Mouse (Mus musculus) megakaryocyte, embryonic 14.5 days (primary cell): ENCODE results near the gene Fbxo39. TPM values are rescaled to one million over a fixed set of nuclear protein-coding genes. Genes with fewer than 3 reads are reported as not detected.

Experiments
- H3K27me3 ChIP-seq: replicated peaks from 2 replicates; pipeline ENCODE3; 2012; ENCODE audit warnings: inconsistent platforms
- H3K36me3 ChIP-seq: replicated peaks from 2 replicates; pipeline ENCODE3; 2012; ENCODE audit warnings: low read length, inconsistent platforms, mixed read lengths
- H3K4me1 ChIP-seq: 2 replicates; pipeline ENCODE4 v1.6.1; 2012; ENCODE audit warnings: inconsistent platforms
- H3K4me3 ChIP-seq: replicated peaks from 2 replicates; pipeline ENCODE3; 2012; ENCODE audit warnings: moderate library complexity, mild to moderate bottlenecking, inconsistent platforms
- H3K9me3 ChIP-seq: 2 replicates; pipeline ENCODE4 v1.6.1; 2012; ENCODE audit warnings: inconsistent platforms
- FLI1 ChIP-seq: IDR thresholded peaks from 2 replicates; pipeline ENCODE4 v1.6.1; 2012; ENCODE audit warnings: low read length, inconsistent platforms, mixed read lengths
- GATA1 ChIP-seq: IDR thresholded peaks from 3 replicates; pipeline ENCODE4 v1.6.1; 2012; ENCODE audit warnings: mixed read lengths, low read length, inconsistent platforms, borderline replicate concordance
- polyA plus RNA-seq: library from polyadenylated mRNA; stranded (reverse); fragments of >175 nt; gene quantifications from 2 replicates; pipeline ENCODE4 v1.2.3, GENCODE M21; 2012; ENCODE audit warnings: low replicate concordance; ENCODE audit not compliant: insufficient read depth

Gene Fbxo39
- polyA plus RNA-seq, 1 experiment, result not detected

- peaks cover 70% of the 10 kb centered on the region for H3K36me3 ChIP-seq
- H3K4me3 ChIP-seq, result no peak overlapping the region
Measured at GRCm38 (mm10) chr11:72308982-72309381, 5.3 kb upstream of the Fbxo39 start.

GRCm38 (mm10) chr11:72310491-72310890 is 3.8 kb upstream of the Fbxo39 start:
- Histone ChIP-seq H3K9me3 (no peaks in the 10 kb centered on the region), H3K36me3 (peaks cover 55% of the 10 kb centered on the region), H3K27me3 (peaks cover 28% of the 10 kb centered on the region), H3K4me3 (peak overlapping the region; percentile 38), H3K4me1 (peaks cover 17% of the 10 kb centered on the region)
- TF ChIP-seq GATA1 (no peak), FLI1 (no peak)

More at GRCm38 (mm10) chr11:72308982-72309381, 5.3 kb upstream of the Fbxo39 start:
- Histone ChIP-seq H3K27me3 (peaks cover 13% of the 10 kb centered on the region), H3K9me3 (no peaks in the 10 kb centered on the region), H3K4me1 (peaks cover 20% of the 10 kb centered on the region)
- TF ChIP-seq FLI1 (no peak), GATA1 (no peak)

- H3K27me3 ChIP-seq, result peaks cover 34% of the 10 kb centered on the region
- H3K9me3 ChIP-seq, result no peaks in the 10 kb centered on the region
- TF ChIP-seq FLI1, result no peak
- peaks cover 17% of the 10 kb centered on the region for H3K4me1 ChIP-seq
- peaks cover 47% of the 10 kb centered on the region for H3K36me3 ChIP-seq
- no peak overlapping the region for H3K4me3 ChIP-seq
Measured at GRCm38 (mm10) chr11:72311355-72312001, 2.8 kb upstream of the Fbxo39 start.

GRCm38 (mm10) chr11:72318026-72318425 is 3.8 kb downstream of the Fbxo39 start:
- H3K4me3 ChIP-seq, result no peak overlapping the region
- TF ChIP-seq FLI1, result no peak
- peaks cover 10% of the 10 kb centered on the region; the same call in 1 of the 2 replicates for H3K4me1 ChIP-seq
- peaks cover 5% of the 10 kb centered on the region; the same call in 1 of the 2 replicates for H3K9me3 ChIP-seq
- H3K27me3 ChIP-seq, result peaks cover 50% of the 10 kb centered on the region
- H3K36me3 ChIP-seq, result no peaks in the 10 kb centered on the region

GRCm38 (mm10) chr11:72324431-72324830 is 10.2 kb downstream of the Fbxo39 start:
- H3K36me3 ChIP-seq, result no peaks in the 10 kb centered on the region
- no peaks in the 10 kb centered on the region for H3K4me1 ChIP-seq
- no peak overlapping the region for H3K4me3 ChIP-seq
- no peak for TF ChIP-seq GATA1
- no peak for TF ChIP-seq FLI1
- peaks cover 8% of the 10 kb centered on the region for H3K27me3 ChIP-seq
- peaks cover 5% of the 10 kb centered on the region; the same call in 1 of the 2 replicates for H3K9me3 ChIP-seq

- H3K4me1 ChIP-seq, result no peaks in the 10 kb centered on the region
- TF ChIP-seq GATA1, result no peak
- no peak for TF ChIP-seq FLI1
- H3K27me3 ChIP-seq, result peaks cover 6% of the 10 kb centered on the region
- no peak overlapping the region for H3K4me3 ChIP-seq
- H3K9me3 ChIP-seq, result peaks cover 5% of the 10 kb centered on the region; the same call in 1 of the 2 replicates
- H3K36me3 ChIP-seq, result no peaks in the 10 kb centered on the region
Measured at GRCm38 (mm10) chr11:72325701-72326100, 11.5 kb downstream of the Fbxo39 start.

- Histone ChIP-seq H3K4me1 (peaks cover 5% of the 10 kb centered on the region; the same call in 1 of the 2 replicates), H3K36me3 (no peaks in the 10 kb centered on the region), H3K9me3 (no peaks in the 10 kb centered on the region), H3K27me3 (peaks cover 12% of the 10 kb centered on the region), H3K4me3 (no peak overlapping the region)
- no peak for TF ChIP-seq GATA1
- no peak for TF ChIP-seq FLI1
Measured at GRCm38 (mm10) chr11:72332951-72333667, 18.9 kb downstream of the Fbxo39 start.

GRCm38 (mm10) chr11:72334653-72335052 is 20.4 kb downstream of the Fbxo39 start:
- H3K36me3 ChIP-seq, result no peaks in the 10 kb centered on the region
- H3K4me1 ChIP-seq, result peaks cover 5% of the 10 kb centered on the region; the same call in 1 of the 2 replicates
- H3K9me3 ChIP-seq, result no peaks in the 10 kb centered on the region
- H3K4me3 ChIP-seq, result no peak overlapping the region
- peaks cover 22% of the 10 kb centered on the region for H3K27me3 ChIP-seq
- TF ChIP-seq FLI1, result no peak
- no peak for TF ChIP-seq GATA1

- H3K4me3 ChIP-seq, result no peak overlapping the region
- no peak for TF ChIP-seq FLI1
- TF ChIP-seq GATA1, result no peak
- H3K9me3 ChIP-seq, result no peaks in the 10 kb centered on the region
- H3K4me1 ChIP-seq, result peaks cover 5% of the 10 kb centered on the region; the same call in 1 of the 2 replicates
- H3K27me3 ChIP-seq, result peaks cover 31% of the 10 kb centered on the region
- no peaks in the 10 kb centered on the region for H3K36me3 ChIP-seq
Measured at GRCm38 (mm10) chr11:72336726-72337125, 22.5 kb downstream of the Fbxo39 start.

GRCm38 (mm10) chr11:72338437-72338871 is 24.2 kb downstream of the Fbxo39 start:
- H3K4me3 ChIP-seq, result no peak overlapping the region
- H3K27me3 ChIP-seq, result peaks cover 29% of the 10 kb centered on the region
- TF ChIP-seq GATA1, result no peak
- TF ChIP-seq FLI1, result no peak
- H3K36me3 ChIP-seq, result no peaks in the 10 kb centered on the region
- H3K4me1 ChIP-seq, result peaks cover 10% of the 10 kb centered on the region
- no peaks in the 10 kb centered on the region for H3K9me3 ChIP-seq
